22 mouse cellular contexts compared by ENCODE assay signal in genomic region chr6:124499914-124500566, GRCm38 (mm10). TPM values are rescaled to one million over a fixed set of nuclear protein-coding genes. Genes with fewer than 3 reads are reported as not detected.
A peak's percentile ranks its signal among the peaks of the same experiment; 100 is the strongest.
DNase-seq lines count a peak whose midpoint lies in the region; ATAC-seq and TF ChIP-seq lines count a peak whose summit lies in the region.
"Had no signal": no experiment of that assay in that cellular context is flagged by ENCODE, and none has a peak within 500 bp of the region (broad histone marks: within the 10 kb centered on the region; RNA-seq: fewer than 3 reads in every experiment).

No protein-coding gene starts in this region.

- TF ChIP-seq CTCF in liver, postnatal 0 days (IDR thresholded peaks at IDR 0.05; ENCODE audit: low read depth) = no peak

- H3K4me1 ChIP-seq in intestine, embryonic 16.5 days (ENCODE audit: control insufficient read depth, insufficient read depth, low read length) = no peaks in the 10 kb centered on the region
- peaks cover 11% of the 10 kb centered on the region for H3K4me1 ChIP-seq in liver, embryonic 12.5 days
- peaks cover 23% of the 10 kb centered on the region for H3K4me1 ChIP-seq in liver, postnatal 0 days (ENCODE audit: insufficient read depth)
- H3K4me1 ChIP-seq: embryonic facial prominence, embryonic 12.5 days; hindbrain, embryonic 12.5 days had no signal

- H3K4me3 ChIP-seq in intestine, embryonic 16.5 days (ENCODE audit: low read length) = no peak overlapping the region
- H3K4me3 ChIP-seq in liver, embryonic 12.5 days = no peak overlapping the region
- H3K4me3 ChIP-seq in liver, postnatal 0 days (ENCODE audit: low read depth, low read length) = no peak overlapping the region
- H3K4me3 ChIP-seq: embryonic facial prominence, embryonic 12.5 days; hindbrain, embryonic 12.5 days had no signal

- no peak overlapping the region for H3K4me2 ChIP-seq in intestine, embryonic 16.5 days (ENCODE audit: low read depth, low read length)
- H3K4me2 ChIP-seq in liver, embryonic 12.5 days = no peak overlapping the region
- peak overlapping the region; percentile 36; the same call in 1 of the 2 replicates for H3K4me2 ChIP-seq in liver, postnatal 0 days (ENCODE audit: low read depth, low read length)
- H3K4me2 ChIP-seq: embryonic facial prominence, embryonic 12.5 days; hindbrain, embryonic 12.5 days had no signal

- peak; percentile 60 for DNase-seq in kidney, adult 9 months
- no peak for DNase-seq in kidney, postnatal 25 days
- DNase-seq in liver, postnatal 0 days = no peak
- no peak for DNase-seq in c-Kit-positive CD71-positive TER-119-positive erythroid progenitor cells, embryonic 14.5 days (ENCODE audit: low spot score)
- DNase-seq in testis, postnatal 10 days (ENCODE audit: low spot score) = no peak
- DNase-seq: adrenal gland, adult 8-10 months; adrenal gland, postnatal 36 days; cerebellum, adult 11 months; cerebellum, adult 8-10 months; cerebellum, postnatal 14 days; embryo, embryonic 11 days; gastrocnemius, postnatal 14 days; heart, postnatal 10 days; heart, postnatal 4 days had no signal

- H3K27me3 ChIP-seq in intestine, embryonic 16.5 days (replicated peaks; ENCODE audit: control insufficient read depth, insufficient read depth, low read length) = no peaks in the 10 kb centered on the region
- H3K27me3 ChIP-seq in liver, embryonic 12.5 days (replicated peaks) = no peaks in the 10 kb centered on the region
- no peaks in the 10 kb centered on the region for H3K27me3 ChIP-seq in liver, postnatal 0 days (ENCODE audit: insufficient read depth, low read length)
- H3K27me3 ChIP-seq: embryonic facial prominence, embryonic 12.5 days; hindbrain, embryonic 12.5 days had no signal

- WGBS in intestine, embryonic 16.5 days = 36% methylated on average over 10 of the region's 10 CpGs
- 65% methylated on average over 10 of the region's 10 CpGs for WGBS in liver, embryonic 12.5 days (ENCODE audit: insufficient replicate concordance)
- 54% methylated on average over 10 of the region's 10 CpGs for WGBS in liver, postnatal 0 days (ENCODE audit: insufficient replicate concordance)

- TF ChIP-seq EP300 in liver, postnatal 0 days (IDR thresholded peaks at IDR 0.05; ENCODE audit: low read depth) = no peak

- H3K9me3 ChIP-seq in intestine, embryonic 16.5 days (ENCODE audit: control insufficient read depth, low read length) = no peaks in the 10 kb centered on the region
- H3K9me3 ChIP-seq in liver, embryonic 12.5 days (replicated peaks) = no peaks in the 10 kb centered on the region
- no peaks in the 10 kb centered on the region for H3K9me3 ChIP-seq in liver, postnatal 0 days (ENCODE audit: low read length)
- H3K9me3 ChIP-seq: embryonic facial prominence, embryonic 12.5 days; G1E had no signal

- H3K9ac ChIP-seq in intestine, embryonic 16.5 days (ENCODE audit: low read depth, low read length) = no peak overlapping the region
- H3K9ac ChIP-seq in liver, embryonic 12.5 days = no peak overlapping the region
- no peak overlapping the region for H3K9ac ChIP-seq in liver, postnatal 0 days (replicated peaks)
- H3K9ac ChIP-seq: embryonic facial prominence, embryonic 12.5 days; hindbrain, embryonic 12.5 days had no signal

- peak; percentile 63 for ATAC-seq in intestine, embryonic 16.5 days
- peak; percentile 50; the same call in 1 of the 2 replicates for ATAC-seq in liver, embryonic 12.5 days
- peak; percentile 81 for ATAC-seq in liver, postnatal 0 days
- ATAC-seq: forebrain, embryonic 16.5 days; hindbrain, embryonic 16.5 days had no signal

- no peaks in the 10 kb centered on the region for H3K36me3 ChIP-seq in intestine, embryonic 16.5 days (ENCODE audit: control insufficient read depth, insufficient read depth, low read length)
- no peaks in the 10 kb centered on the region for H3K36me3 ChIP-seq in liver, embryonic 12.5 days
- H3K36me3 ChIP-seq in liver, postnatal 0 days (replicated peaks; ENCODE audit: insufficient read depth, low read length) = no peaks in the 10 kb centered on the region
- H3K36me3 ChIP-seq: embryonic facial prominence, embryonic 12.5 days; G1E; hindbrain, embryonic 12.5 days had no signal

- H3K27ac ChIP-seq in intestine, embryonic 16.5 days (ENCODE audit: low read length) = no peak overlapping the region
- peak overlapping the region; percentile 21; the same call in 1 of the 2 replicates for H3K27ac ChIP-seq in liver, embryonic 12.5 days
- peak overlapping the region; percentile 34 for H3K27ac ChIP-seq in liver, postnatal 0 days (ENCODE audit: low read depth)
- H3K27ac ChIP-seq: embryonic facial prominence, embryonic 12.5 days; hindbrain, embryonic 12.5 days had no signal

RNA-seq across cellular contexts. Expression of gene C1rl, which starts 7.1 kb away (rescaled TPM):
- polyA plus RNA-seq in intestine, embryonic 16.5 days (2015; fragmentation: Nextera tagmentation; extraction: Ambion mirVana) = 3.0 and 3.5 TPM in 2 replicates
- polyA plus RNA-seq in liver, embryonic 12.5 days (2016; fragmentation: Nextera tagmentation; extraction: Ambion mirVana) = 4.4 and 4.5 TPM in 2 replicates
- polyA plus RNA-seq in liver, postnatal 0 days (2015; fragmentation: Nextera tagmentation; extraction: Ambion mirVana) = 31.1 and 36.2 TPM in 2 replicates

RNA-seq across cellular contexts. Expression of gene C1ra, which starts 12.2 kb away (rescaled TPM):
- polyA plus RNA-seq in intestine, embryonic 16.5 days (2015; fragmentation: Nextera tagmentation; extraction: Ambion mirVana) = 5.1 TPM in 2 replicates
- polyA plus RNA-seq in liver, embryonic 12.5 days (2016; fragmentation: Nextera tagmentation; extraction: Ambion mirVana) = 4.5 and 4.6 TPM in 2 replicates
- polyA plus RNA-seq in liver, postnatal 0 days (2015; fragmentation: Nextera tagmentation; extraction: Ambion mirVana) = 63.0 and 65.0 TPM in 2 replicates
- polyA plus RNA-seq: G1E had no signal

RNA-seq across cellular contexts. Expression of gene Clstn3, which starts 35.4 kb away (rescaled TPM):
- 3.5 and 4.1 TPM in 2 replicates for polyA plus RNA-seq in intestine, embryonic 16.5 days (2015; fragmentation: Nextera tagmentation; extraction: Ambion mirVana)
- polyA plus RNA-seq in liver, embryonic 12.5 days (2016; fragmentation: Nextera tagmentation; extraction: Ambion mirVana) = 4.1 and 5.0 TPM in 2 replicates
- 1.8 TPM in 2 replicates for polyA plus RNA-seq in liver, postnatal 0 days (2015; fragmentation: Nextera tagmentation; extraction: Ambion mirVana)

RNA-seq across cellular contexts. Expression of gene C1s1, which starts 42.1 kb away (rescaled TPM):
- polyA plus RNA-seq in intestine, embryonic 16.5 days (2015; fragmentation: Nextera tagmentation; extraction: Ambion mirVana) = 6.3 and 6.6 TPM in 2 replicates
- polyA plus RNA-seq in liver, embryonic 12.5 days (2016; fragmentation: Nextera tagmentation; extraction: Ambion mirVana) = 15.9 and 16.6 TPM in 2 replicates
- polyA plus RNA-seq in liver, postnatal 0 days (2015; fragmentation: Nextera tagmentation; extraction: Ambion mirVana) = 118 and 130 TPM in 2 replicates
- polyA plus RNA-seq: forebrain, embryonic 11.5 days; G1E had no signal

Comparison
In these comparisons a context has a peak if more than half of its experiments do, and no peak if none do; other contexts are left out.
1. RNA of gene C1ra, which starts 12.2 kb away (polyA plus RNA-seq): 63.0 to 65.0 TPM in liver, postnatal 0 days; 5.1 TPM in intestine, embryonic 16.5 days and 4.5 to 4.6 TPM in liver, embryonic 12.5 days; every median in the first group is over 10 times any median in the second.
2. Peak in every context shown above with its lines, with median percentiles within 50 percentile points of each other: ATAC-seq.